Mouse (Mus musculus): ENCODE data around the gene Tpx2. TPM values are rescaled to one million over a fixed set of nuclear protein-coding genes. Genes with fewer than 3 reads are reported as not detected.

Gene Tpx2
- total RNA-seq (2015) = 104 and 111 TPM in 2 replicates
- 112 and 114 TPM in 2 replicates for total RNA-seq (2017)

GRCm38 (mm10) chr2:152847815-152848302, at the start of gene Tpx2:
Tpx2 (plus strand) TSS chr2:152847964.
- ATAC-seq (replicated peaks; ENCODE audit: poor library complexity) = peak; percentile 99

DNA sequence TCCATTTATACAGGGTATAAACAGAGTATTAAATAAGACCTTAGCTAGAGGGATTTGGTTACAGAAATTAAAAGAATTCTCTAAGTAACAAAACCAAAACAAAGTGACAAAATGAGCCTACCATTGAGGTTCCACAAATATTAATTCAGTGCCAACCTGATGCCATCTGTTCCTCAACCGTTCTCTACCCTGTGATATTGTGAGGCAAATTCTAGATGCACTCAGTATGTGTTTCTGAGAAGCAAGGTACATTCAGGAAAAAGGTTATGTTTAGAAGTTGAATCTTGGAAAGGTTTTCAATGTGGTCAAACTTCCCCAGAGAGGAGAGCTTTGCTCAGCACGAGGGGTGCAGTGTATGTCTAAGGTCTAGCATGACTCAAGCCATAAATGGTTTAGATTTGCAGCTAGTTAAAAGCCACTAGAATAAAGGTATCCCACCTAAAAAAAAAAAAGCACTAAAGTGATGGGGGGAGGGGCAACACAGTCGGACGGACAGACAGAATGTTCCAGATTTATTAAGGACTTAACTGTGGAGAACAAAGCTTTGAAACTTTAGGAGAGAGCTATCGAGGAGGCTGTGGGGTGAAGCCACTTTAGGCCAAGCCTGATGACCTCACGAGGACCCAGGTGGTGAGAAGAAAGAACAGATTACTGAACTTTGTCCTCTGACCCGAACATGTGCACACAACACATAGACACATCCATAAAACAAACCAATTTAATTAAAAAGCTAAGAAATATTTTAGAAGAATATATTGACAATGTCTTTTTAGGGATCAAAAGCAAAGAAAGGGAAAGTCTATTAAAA, 47.6 kb upstream of the Tpx2 start:
- ATAC-seq (replicated peaks; ENCODE audit: poor library complexity) = no peak

GRCm38 (mm10) chr2:152800762-152801113, 47.0 kb upstream of the Tpx2 start:
- no peak for ATAC-seq (replicated peaks; ENCODE audit: poor library complexity)

DNA sequence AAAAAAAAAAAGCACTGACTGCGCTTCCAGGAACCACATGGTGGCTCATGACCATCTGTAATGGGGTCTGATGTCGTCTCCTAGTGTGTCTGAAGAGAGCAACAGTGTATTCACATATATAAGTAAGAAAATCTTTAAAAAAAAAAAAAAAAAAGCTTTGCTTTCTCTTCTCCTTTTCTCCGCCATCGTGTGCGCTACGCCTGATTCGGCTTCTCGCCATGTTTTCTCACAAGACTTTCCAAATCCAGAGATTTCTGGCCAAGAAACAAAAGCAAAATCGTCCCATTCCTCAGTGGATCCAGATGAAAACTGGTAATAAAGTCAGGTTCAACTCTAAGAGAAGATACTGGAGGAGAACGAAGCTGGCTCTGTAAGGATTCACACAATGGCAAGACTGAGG, 45.5 kb upstream of the Tpx2 start:
- no peak for ATAC-seq (replicated peaks; ENCODE audit: poor library complexity)

- no peak for ATAC-seq (replicated peaks; ENCODE audit: poor library complexity)
Measured at GRCm38 (mm10) chr2:152803081-152803480, 44.7 kb upstream of the Tpx2 start.

- ATAC-seq (replicated peaks; ENCODE audit: poor library complexity) = peak; percentile 44
Measured at GRCm38 (mm10) chr2:152804408-152805110, 43.2 kb upstream of the Tpx2 start.

GRCm38 (mm10) chr2:152805111-152805490, 42.7 kb upstream of the Tpx2 start:
- ATAC-seq (replicated peaks; ENCODE audit: poor library complexity) = no peak

DNA sequence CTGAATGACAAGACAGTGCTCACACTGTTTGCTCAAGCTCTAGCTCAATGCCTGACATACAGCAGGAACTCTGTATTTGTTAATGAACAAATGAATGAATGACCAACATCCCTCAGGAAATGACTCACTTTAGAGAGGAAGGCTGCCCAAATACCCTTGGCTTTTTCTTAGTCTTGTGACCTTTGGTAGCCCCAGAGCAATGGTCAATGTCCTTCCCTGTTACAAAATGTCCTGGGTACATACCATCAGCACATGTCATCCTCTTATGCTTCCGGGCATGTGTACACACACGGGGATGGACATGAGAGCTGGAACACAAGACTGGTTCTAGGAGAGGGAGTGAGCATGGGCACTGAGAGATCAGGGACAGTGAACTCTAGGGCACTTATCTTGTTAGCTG, 41.7 kb upstream of the Tpx2 start:
- ATAC-seq (replicated peaks; ENCODE audit: poor library complexity) = no peak

DNA sequence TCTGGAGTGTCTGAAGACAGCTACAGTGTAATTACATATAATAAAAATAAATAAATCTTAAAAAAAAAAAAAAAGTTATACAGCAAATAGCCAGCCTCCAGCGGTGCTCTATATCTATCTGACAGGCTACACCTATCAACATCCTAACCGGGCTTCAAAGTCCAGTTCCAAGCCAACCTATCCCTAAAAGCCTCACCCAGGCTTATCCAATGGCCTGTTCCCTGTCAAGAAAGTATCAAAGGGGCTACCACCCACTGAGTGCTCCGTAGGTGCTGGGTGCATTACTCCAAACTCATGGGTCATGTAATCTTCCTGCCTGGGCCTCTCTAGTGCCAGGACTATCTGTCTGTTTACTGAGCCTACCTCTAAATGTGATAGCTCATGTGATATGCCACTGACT, 39.6 kb upstream of the Tpx2 start:
- no peak for ATAC-seq (replicated peaks; ENCODE audit: poor library complexity)

GRCm38 (mm10) chr2:152810158-152810941, 37.4 kb upstream of the Tpx2 start:
- ATAC-seq (replicated peaks; ENCODE audit: poor library complexity) = no peak

GRCm38 (mm10) chr2:152811336-152812165, 36.2 kb upstream of the Tpx2 start:
- peak; percentile 45 for ATAC-seq (replicated peaks; ENCODE audit: poor library complexity)

DNA sequence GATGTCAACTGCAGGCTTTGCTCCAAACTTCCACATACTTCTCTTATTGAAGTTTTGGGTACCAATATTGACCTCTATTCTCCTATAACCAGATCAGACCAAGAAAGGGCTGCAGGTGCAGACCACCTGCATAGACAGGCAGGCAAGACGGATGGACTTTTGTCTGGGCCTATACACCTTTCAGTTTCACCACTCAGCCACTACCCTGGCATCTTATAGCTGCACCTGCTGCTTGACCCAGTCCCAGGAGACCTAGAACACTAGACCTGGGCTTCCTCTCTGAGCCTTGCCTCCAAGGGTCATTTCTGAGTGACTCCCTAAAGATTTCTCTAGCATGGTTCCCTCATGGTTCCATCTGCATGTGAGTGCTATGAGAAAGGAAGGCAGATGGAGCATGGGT, 34.5 kb upstream of the Tpx2 start:
- no peak for ATAC-seq (replicated peaks; ENCODE audit: poor library complexity)

DNA sequence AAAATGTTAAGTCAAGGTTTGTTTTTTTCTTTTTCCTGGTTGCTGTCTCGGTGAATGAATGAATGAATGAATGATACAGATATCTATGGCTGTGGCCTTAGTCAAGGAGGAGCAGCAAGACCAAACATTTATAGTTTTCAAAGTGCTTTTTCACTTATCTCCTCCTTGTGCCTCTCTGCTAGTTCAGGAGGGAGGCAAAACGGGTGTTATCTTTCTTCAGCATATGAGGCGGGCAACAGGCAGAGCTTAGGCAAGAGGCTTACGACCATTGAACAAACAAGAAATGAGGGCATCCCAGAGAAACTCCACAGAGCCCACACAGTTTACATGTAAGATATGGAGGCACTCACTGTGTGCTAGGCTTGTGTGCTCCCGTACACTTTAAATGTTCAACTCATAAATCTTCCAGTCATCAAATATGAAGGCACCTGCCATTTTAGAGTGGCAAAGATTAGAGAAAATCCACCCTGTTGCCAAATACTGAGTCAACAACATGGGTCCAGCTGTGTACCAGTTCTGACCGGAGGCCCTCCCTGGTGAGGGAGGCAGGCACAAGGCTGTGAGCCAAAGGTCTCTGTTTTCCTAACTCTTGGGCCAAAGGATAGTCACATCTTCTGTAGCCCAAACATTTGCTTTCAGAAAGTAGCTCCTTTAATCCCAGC, 33.4 kb upstream of the Tpx2 start:
- ATAC-seq (replicated peaks; ENCODE audit: poor library complexity) = peak; percentile 66

DNA sequence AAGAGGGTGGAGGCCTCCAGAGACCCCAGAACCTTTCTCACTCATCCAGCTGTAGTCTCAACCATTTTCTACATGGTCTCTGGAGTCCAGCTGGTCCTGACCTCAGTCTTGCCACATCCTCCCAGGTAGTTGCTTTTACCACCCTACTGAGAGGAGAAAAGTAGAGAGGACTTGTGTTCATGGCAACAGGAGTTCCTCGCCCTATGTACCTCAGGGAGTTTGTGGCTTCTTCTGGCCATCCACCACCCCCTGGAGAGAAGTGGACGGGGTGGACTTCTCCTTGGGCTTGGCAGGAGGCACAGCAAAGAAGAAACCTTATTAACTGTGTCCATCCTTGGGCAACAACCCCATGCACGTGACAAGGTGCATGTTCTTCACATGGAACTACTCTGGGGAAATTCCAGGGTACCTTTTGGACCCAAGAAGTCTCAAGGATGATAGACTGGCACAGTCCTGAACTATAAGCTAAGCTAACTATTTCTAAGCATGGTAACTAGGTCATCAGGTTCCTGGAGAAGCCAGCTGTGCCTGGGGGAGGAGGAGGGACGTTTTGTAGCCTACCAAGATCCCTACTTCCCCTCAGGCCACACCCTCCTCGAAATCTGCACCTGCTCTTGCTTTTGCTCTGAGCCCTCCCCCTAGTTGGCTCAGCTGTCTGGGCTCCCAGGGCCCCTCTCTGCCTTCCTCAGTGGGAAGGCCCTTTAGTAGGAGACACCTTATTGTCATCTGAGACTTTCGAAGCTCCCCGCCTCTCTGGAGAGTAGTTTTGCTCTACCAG, 31.7 kb upstream of the Tpx2 start:
- ATAC-seq (replicated peaks; ENCODE audit: poor library complexity) = no peak

GRCm38 (mm10) chr2:152816657-152817348, 31.0 kb upstream of the Tpx2 start:
- ATAC-seq (replicated peaks; ENCODE audit: poor library complexity) = no peak

DNA sequence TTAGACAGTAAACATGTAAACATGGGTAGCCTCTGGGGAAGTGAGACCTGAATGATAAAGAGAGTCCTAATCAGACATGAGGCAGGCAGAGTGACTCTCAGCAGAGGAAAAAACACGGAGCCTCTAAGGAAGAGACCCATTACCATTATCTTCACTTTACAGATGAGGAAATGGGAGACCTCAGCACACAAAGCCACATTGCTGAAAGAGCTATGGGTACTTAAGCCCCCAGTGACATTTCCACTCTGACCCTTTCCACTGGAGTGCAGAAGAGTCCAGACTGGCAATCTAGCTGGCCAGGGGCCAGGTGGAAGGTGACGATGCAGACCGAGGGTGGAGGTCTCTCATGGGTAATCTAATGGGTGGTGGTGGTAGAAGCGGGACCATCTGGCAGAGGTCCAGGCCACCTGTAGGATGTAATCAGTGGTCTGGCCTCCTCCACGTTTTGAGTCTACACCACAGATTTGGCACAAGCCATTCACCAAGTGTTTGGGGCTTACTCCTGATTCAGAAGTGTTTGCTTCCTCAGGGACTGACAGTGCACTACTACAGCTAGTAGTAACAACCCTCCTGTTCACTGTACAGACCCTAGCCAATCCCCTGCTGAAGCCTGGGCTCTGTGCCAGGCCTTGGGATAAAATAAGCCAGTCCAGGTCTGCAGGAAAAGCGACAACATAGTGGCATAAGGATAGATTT, 30.0 kb upstream of the Tpx2 start:
- peak; percentile 68 for ATAC-seq (replicated peaks; ENCODE audit: poor library complexity)

DNA sequence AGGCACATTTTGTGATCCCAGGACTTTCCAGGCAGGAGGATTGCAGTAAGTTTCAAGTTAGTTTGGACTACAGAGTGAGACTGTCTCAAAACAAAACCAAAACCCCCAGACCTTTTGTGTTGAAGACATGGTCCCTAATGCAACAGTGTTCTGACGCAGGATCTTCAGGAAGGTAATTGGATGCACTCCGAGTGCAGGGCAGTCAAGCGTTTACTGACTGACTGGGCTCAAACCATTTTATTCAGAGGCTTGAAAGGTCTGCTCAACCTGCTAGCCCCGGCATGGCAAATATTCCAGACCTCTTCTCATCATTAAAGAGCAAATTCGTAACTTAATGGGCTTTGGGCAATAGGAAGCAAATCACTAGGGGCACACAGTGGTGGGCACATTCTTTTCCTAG, 29.1 kb upstream of the Tpx2 start:
- ATAC-seq (replicated peaks; ENCODE audit: poor library complexity) = no peak

DNA sequence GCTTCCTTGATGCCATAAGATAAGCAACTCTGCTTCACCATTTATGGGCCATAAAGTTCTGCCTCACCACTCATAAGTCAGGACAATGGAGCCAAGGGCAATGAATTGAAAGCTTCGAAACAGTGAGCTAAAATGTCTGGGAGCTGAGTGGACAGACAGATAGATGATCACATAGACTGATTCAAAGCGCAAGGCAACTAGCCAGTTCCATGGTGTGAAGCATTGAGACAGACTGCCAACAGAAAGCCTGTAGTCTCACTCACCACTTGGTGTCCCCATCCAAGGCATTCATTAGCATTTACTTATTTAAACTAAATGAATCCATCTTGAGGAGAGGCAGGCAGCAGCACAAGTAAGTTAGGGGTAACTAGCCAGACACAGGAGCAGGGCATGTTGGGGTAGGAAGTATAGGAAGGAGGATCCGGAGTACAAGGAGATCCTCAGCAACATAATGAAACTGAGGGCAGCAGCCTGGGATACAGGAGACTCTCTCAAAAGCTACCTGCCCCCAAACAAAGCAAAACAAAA, 28.6 kb upstream of the Tpx2 start:
- ATAC-seq (replicated peaks; ENCODE audit: poor library complexity) = no peak

Measured in megakaryocyte progenitor cell, adult 5-6 weeks (primary cell).